Mouse (Mus musculus) stomach, postnatal 0 days (tissue): Measurements from ENCODE around the gene Pick1.

Experiments
- CTCF ChIP-seq: IDR thresholded peaks from 2 replicates; pipeline ENCODE4 v1.5.1; 2016; ENCODE audit warnings: antibody characterized with exemption, low read depth, mild to moderate bottlenecking, moderate library complexity
- EP300 ChIP-seq: optimal IDR thresholded peaks from 2 replicates; pipeline ENCODE3; 2016; ENCODE audit warnings: antibody characterized with exemption

DNA sequence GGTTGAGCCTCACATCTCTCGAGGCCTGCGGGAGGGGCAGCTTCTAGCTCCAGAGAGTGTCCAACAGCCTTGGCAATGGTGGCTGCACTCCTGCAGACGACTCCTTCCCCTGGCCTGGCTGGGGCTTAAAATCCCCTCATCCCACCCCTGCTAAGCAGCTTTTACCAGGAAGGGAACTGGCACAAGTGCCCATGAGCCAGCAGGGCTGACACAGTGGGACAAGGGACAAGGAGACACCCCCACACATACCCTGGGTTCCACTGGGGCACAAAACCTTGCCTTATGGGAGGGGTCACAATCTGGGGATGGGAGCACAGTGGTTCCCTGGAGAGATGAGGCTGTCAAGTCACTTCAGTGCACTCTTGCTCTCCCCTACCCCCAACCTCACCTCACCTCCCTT lies 25.7 kb downstream of the Pick1 start, which contains the start of gene Slc16a8:
- no peak for TF ChIP-seq EP300
- no peak for TF ChIP-seq CTCF
